Mouse (Mus musculus) naive thymus-derived CD4-positive, alpha-beta T cell, adult 5 months (primary cell): Measurements from ENCODE around the gene Mtm1. TPM values are rescaled to one million over a fixed set of nuclear protein-coding genes. Genes with fewer than 3 reads are reported as not detected.

ENCODE experiments used
- polyA plus RNA-seq: library from polyadenylated mRNA; unstranded; fragments of 100-300 nt; shearing (Covaris generic); gene quantifications from one replicate; pipeline ENCODE4 v1.2.1, GENCODE M21; 2017

The Mtm1 gene
- 9.4 TPM for polyA plus RNA-seq

GRCm38 (mm10) chrX:71210467-71210866 lies at the start of gene Mtm1:
Gene Mtm1 (plus strand): TSS chrX:71210767.

GRCm38 (mm10) chrX:71364554-71364991 lies 154.0 kb downstream of the Mtm1 start, which contains the start of gene Mtmr1:
Gene Mtmr1 (plus strand): TSS chrX:71364760.

Other genes starting within 250 kb of the Mtm1 start
- gene Mamld1, start 160.5 kb upstream of the Mtm1 start, polyA plus RNA-seq: not detected
- gene Mtmr1, start 154.0 kb downstream of the Mtm1 start, polyA plus RNA-seq: 50.3 TPM